ENCODE assay signal across 8 mouse cellular contexts in the genomic region with DNA sequence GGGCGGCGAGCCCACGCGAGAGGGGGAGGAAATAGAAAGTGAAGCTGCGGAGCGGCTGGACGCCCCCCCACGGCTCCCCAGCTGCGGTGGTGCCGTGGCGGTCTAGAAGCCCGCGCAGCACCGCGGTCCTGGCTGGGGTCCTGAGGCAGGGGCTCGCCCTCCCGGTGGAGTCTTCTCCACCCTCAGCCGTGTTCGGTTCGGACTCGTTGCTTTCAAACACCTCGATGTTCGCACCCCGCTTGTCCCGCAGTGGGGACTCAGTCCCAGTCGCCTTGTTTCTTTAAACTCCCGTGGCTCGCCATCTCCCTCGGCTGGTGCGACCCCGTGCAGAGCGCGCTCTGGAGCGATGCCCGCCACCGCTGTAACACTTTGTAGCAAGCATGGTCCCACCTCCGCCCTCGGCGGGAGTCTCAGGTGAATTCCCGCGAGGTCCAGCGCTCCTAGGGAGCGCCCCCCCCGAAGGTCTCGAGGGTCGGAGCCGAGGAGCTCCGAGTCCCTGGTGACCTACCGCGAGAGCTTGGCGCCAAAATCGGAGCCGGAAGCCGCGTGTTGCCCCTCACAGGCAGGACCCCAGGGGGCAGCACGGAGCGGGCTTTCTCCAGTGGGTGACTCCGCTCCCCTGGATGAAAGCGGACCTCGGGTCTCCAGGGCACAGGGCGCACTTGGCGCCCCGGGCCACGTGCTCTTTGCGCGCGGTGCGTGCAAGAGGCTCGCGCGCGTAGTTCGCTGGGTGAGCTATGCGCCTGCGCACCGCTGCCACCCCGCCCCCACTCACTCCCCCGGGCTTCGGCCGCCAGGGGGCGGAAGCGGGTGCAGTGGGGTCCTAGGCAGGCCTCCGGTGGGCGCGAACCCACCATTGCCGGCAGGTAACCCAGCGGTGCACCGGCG. TPM values are rescaled to one million over a fixed set of nuclear protein-coding genes. Genes with fewer than 3 reads are reported as not detected.
DNase-seq lines count a peak whose midpoint lies in the region; ATAC-seq and TF ChIP-seq lines count a peak whose summit lies in the region.

No protein-coding gene starts in this region.

- peak overlapping the region; percentile 73 for H3K4me3 ChIP-seq in hindbrain, embryonic 14.5 days (replicated peaks; ENCODE audit: low read length)

- POLR2A ChIA-PET in Patski (lab: Charles Lee): interaction anchor here (0.5 to 3.4 kb wide), 11 partner anchors 11 to 222 kb away, joined by 3 to 20 read pairs (median 7); no protein-coding TSS in a partner anchor

- under 1% methylated on average over 87 of the region's 89 CpGs for WGBS in hindbrain, embryonic 14.5 days

- peak overlapping the region; percentile 99 for H3K9ac ChIP-seq in hindbrain, embryonic 14.5 days

- no peak for ATAC-seq in Patski
- ATAC-seq in hindbrain, embryonic 14.5 days (ENCODE audit: low FRiP score): no peak

- TF ChIP-seq CTCF in Patski (IDR thresholded peaks at IDR 0.05): no peak

- peaks cover 40% of the 10 kb centered on the region for H3K4me1 ChIP-seq in hindbrain, embryonic 14.5 days (replicated peaks; ENCODE audit: control insufficient read depth, insufficient read depth, low read length)

- CTCF ChIA-PET in Patski (lab: Charles Lee): interaction anchor here (1.0 to 13.4 kb wide), 6 partner anchors 20 to 92 kb away, joined by 3 to 307 read pairs (median 4); no protein-coding TSS in a partner anchor

- peak overlapping the region; percentile 85 for H3K4me2 ChIP-seq in hindbrain, embryonic 14.5 days (replicated peaks)

- H3K27ac ChIP-seq in hindbrain, embryonic 14.5 days: peak overlapping the region; percentile 93

- DNase-seq in Patski (ENCODE audit: low read depth, low spot score): peak; percentile 31
- peak; percentile 93 to 94 for DNase-seq in cerebellum, postnatal 36 days
- peak; percentile 95 for DNase-seq in frontal cortex, postnatal 36 days (ENCODE audit: low spot score in 2 of 2)
- DNase-seq in hindbrain, embryonic 14.5 days (ENCODE audit: low spot score): peak; percentile 89
- peak; percentile 94 to 96 for DNase-seq in layer of hippocampus, postnatal 36 days
- peak; percentile 91 for DNase-seq in lung, postnatal 25 days (ENCODE audit: low spot score)
- DNase-seq in ovary, postnatal 36 days (ENCODE audit: low spot score): peak; percentile 87
- DNase-seq in thymus, postnatal 25 days: peak; percentile 97

- H3K36me3 ChIP-seq in hindbrain, embryonic 14.5 days (replicated peaks; ENCODE audit: control insufficient read depth, insufficient read depth): peaks cover 26% of the 10 kb centered on the region

- in situ Hi-C loops in Patski (cut with MboI; ENCODE audit: low pct_unique_long_range_greater_than_20kb): no loop called here

- H3K9me3 ChIP-seq in hindbrain, embryonic 14.5 days (ENCODE audit: control insufficient read depth, low read length): no peaks in the 10 kb centered on the region

- no peaks in the 10 kb centered on the region for H3K27me3 ChIP-seq in Patski
- H3K27me3 ChIP-seq in hindbrain, embryonic 14.5 days (ENCODE audit: control insufficient read depth, insufficient read depth, low read length): no peaks in the 10 kb centered on the region

RNA-seq across cellular contexts. Expression of a gene that starts 1.3 kb away (rescaled TPM):
- 2,326 TPM for polyA plus RNA-seq in Patski (2021)
- 1,567 and 1,692 TPM in 2 replicates for polyA plus RNA-seq in hindbrain, embryonic 14.5 days (2014; fragmentation: Nextera tagmentation; extraction: Ambion mirVana)
- 100 to 1,000 TPM; 507 to 508 TPM for total RNA-seq in layer of hippocampus, postnatal 36 days (2021)

RNA-seq across cellular contexts. Expression of a gene that starts 54.6 kb away (rescaled TPM):
- 59.7 TPM for polyA plus RNA-seq in Patski (2021)
- polyA plus RNA-seq in hindbrain, embryonic 14.5 days (2014; fragmentation: Nextera tagmentation; extraction: Ambion mirVana): 96.6 and 112 TPM in 2 replicates
- total RNA-seq in layer of hippocampus, postnatal 36 days (2021): 10 to 100 TPM; 54.1 to 59.4 TPM

RNA-seq across cellular contexts. Expression of a gene that starts 54.9 kb away (rescaled TPM):
- 23.1 TPM for polyA plus RNA-seq in Patski (2021)
- polyA plus RNA-seq in hindbrain, embryonic 14.5 days (2014; fragmentation: Nextera tagmentation; extraction: Ambion mirVana): 50.5 and 55.3 TPM in 2 replicates
- 10 to 100 TPM; 19.4 to 22.0 TPM for total RNA-seq in layer of hippocampus, postnatal 36 days (2021)

Comparison
In these comparisons a context has a peak if more than half of its experiments do, and no peak if none do; other contexts are left out.
1. DNase-seq: peak in every context shown above with its lines; median percentile 97 in thymus, postnatal 25 days; 95 in frontal cortex, postnatal 36 days; 95 in layer of hippocampus, postnatal 36 days; 94 in cerebellum, postnatal 36 days; 91 in lung, postnatal 25 days; 89 in hindbrain, embryonic 14.5 days; 87 in ovary, postnatal 36 days; 31 in Patski.